Mouse (Mus musculus) E14TG2a.4 (cell line): ENCODE results near the gene Fam160b1.
A peak's percentile ranks its signal among the peaks of the same experiment; 100 is the strongest.

Experiments
- H3K27me3 ChIP-seq: 2 replicates; pipeline ENCODE4 v1.6.1; 2014; ENCODE audit warnings: low read length, control low read depth; ENCODE audit not compliant: insufficient read depth
- H3K36me3 ChIP-seq: 2 replicates; pipeline ENCODE4 v1.6.1; 2014; ENCODE audit warnings: low read length, control low read depth; ENCODE audit not compliant: insufficient read depth
- H3K4me1 ChIP-seq: replicated peaks from 2 replicates; pipeline ENCODE4 v1.6.1; 2014; ENCODE audit warnings: low read depth, low read length, control low read depth
- H3K4me3 ChIP-seq: replicated peaks from 2 replicates; pipeline ENCODE4 v1.5.1; 2014; ENCODE audit warnings: mild to moderate bottlenecking, low read length
- H3K9me3 ChIP-seq: 2 replicates; pipeline ENCODE4 v1.6.1; 2014; ENCODE audit warnings: low read length, control low read depth
- CTCF ChIP-seq: conservative IDR thresholded peaks from 2 replicates; pipeline ENCODE4 v1.5.1; 2014; ENCODE audit warnings: low read length
- NANOG ChIP-seq: IDR thresholded peaks from 2 replicates; pipeline ENCODE4 v1.6.1; 2014; ENCODE audit warnings: borderline replicate concordance, low read length, mixed read lengths
- POU5F1 ChIP-seq: IDR thresholded peaks from 2 replicates; pipeline ENCODE4 v1.6.1; 2014; ENCODE audit warnings: low read length, borderline replicate concordance

Gene Fam160b1

DNA sequence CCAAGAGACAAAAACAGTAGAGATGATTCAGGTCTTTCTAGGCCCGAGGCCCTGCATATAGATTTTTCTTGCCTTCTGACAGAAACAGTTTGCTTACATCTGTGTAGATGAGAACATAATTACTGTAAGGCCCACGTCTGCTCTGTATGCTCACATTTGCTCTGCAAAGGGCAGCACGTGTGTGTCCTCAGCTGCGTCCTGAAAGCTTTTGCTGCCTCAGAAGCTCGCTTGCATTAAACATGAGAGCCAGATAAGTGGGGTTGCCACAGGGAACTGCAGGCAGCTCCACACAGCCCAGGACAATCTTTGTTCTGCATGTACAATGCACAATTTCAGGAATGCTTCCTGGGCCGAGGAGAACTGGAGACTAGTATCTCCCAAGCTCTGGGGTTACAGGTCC, 41.9 kb downstream of the Fam160b1 start:
- H3K9me3 ChIP-seq, result no peaks in the 10 kb centered on the region
- H3K4me3 ChIP-seq, result no peak overlapping the region
- peaks cover 18% of the 10 kb centered on the region for H3K4me1 ChIP-seq
- no peak for TF ChIP-seq NANOG
- H3K27me3 ChIP-seq, result no peaks in the 10 kb centered on the region
- no peaks in the 10 kb centered on the region for H3K36me3 ChIP-seq

DNA sequence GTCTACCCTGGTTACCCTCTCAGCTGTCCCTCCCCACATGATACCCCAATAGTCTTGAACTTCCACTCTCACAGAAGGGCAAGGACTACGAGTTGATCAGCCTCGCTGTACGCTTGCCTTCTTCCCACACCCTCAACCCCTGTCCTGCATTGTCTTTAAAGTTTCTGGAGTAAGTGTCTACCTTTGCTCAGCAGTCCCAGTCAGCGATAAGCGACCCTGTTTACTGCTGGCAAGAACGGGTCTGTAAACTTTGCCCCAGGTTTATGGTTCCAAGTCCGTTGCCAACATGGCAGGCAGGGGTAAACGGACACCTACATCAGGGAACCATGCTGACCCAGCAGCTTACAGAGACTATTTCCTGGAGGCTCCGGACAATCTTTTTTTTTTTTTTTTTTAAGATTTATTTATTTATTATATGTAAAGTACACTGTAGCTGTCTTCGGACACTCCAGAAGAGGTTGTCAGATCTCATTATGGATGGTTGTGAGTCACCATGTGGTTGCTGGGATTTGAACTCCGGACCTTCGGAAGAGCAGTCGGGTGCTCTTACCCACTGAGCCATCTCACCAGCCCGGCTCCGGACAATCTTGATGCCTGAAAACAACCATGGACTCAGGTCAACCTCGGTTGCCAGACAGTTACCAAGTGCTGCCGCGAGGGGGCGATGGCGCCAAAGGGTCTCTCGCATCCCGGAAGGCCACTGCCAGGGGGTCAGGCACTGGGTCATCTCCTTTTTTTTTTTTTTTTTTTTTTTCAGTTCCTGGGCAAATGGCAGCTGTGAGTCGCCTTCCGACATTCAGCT, 43.4 kb downstream of the Fam160b1 start:
- H3K4me3 ChIP-seq, result peak overlapping the region; percentile 54; the same call in 1 of the 2 replicates
- no peak for TF ChIP-seq NANOG
- peak; percentile 64 for TF ChIP-seq CTCF
- no peaks in the 10 kb centered on the region for H3K36me3 ChIP-seq
- H3K9me3 ChIP-seq, result no peaks in the 10 kb centered on the region
- H3K27me3 ChIP-seq, result no peaks in the 10 kb centered on the region
- H3K4me1 ChIP-seq, result peaks cover 18% of the 10 kb centered on the region

- no peak for TF ChIP-seq POU5F1
- no peak for TF ChIP-seq NANOG
- TF ChIP-seq CTCF, result no peak
- Histone ChIP-seq H3K4me1 (peaks cover 18% of the 10 kb centered on the region), H3K4me3 (no peak overlapping the region), H3K9me3 (no peaks in the 10 kb centered on the region), H3K27me3 (no peaks in the 10 kb centered on the region), H3K36me3 (no peaks in the 10 kb centered on the region)
Measured at GRCm38 (mm10) chr19:57404502-57404848, 44.0 kb downstream of the Fam160b1 start.

DNA sequence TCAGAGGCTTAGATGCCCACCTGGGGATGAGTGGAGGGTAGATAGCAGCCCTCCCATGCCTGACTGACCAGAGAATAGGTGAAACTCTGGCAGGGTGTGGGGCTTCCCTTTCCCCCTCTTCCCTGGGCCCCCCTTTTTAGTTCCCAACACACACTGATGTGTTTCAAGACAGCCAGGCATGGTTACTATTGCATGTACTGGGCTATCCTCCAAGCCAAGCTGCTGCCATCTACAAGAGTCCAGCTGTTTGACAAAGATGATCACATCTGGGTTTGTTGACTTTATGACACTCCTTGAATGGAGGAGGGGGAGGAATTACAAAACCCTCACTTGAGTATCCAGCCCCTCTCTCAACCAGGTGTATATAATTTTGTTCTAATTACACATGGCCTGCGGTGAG, 47.5 kb downstream of the Fam160b1 start:
- no peaks in the 10 kb centered on the region for H3K9me3 ChIP-seq
- H3K36me3 ChIP-seq, result no peaks in the 10 kb centered on the region
- no peak for TF ChIP-seq POU5F1
- TF ChIP-seq NANOG, result no peak
- TF ChIP-seq CTCF, result no peak
- H3K4me1 ChIP-seq, result peaks cover 30% of the 10 kb centered on the region
- peaks cover 11% of the 10 kb centered on the region for H3K27me3 ChIP-seq
- no peak overlapping the region for H3K4me3 ChIP-seq

DNA sequence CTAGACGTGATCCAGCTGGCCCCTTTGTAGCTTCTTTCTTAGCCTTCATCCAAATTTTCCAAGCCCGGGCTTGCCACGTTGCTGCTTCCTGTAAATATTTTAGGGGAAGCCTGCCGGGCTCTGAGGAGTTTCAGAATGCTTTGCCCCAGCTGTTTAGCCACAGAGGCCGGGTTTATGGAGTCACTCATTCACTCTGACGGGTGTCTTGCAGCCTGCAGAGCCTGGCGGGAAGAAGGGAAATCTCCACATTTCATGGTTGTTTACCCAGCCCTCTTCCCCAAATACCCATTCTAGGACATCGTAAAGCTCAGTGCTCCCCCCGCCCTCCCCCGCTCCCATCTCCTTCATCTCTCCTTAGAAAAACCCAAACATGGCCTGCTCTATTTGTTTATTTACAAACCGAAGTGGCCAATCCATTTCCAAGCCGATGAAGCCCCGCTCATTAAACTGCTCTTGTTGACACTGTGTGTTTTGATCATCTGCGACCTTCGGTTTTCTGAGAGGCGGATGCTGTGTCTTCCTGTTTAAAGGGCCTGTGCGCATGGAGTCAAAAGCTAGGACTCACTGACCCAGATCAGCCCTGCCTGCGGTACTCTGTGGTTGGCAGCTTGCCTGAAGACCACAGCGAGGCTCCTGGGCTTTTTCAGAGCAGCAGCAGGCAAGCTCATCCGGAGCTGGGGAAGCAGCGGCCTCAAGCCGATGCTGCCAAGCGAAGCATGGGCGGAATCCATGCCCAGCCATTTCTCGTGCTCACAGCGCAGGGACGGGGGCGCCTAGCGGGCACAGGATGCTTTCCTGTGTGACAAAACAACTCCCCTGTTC, 51.1 kb downstream of the Fam160b1 start:
- Histone ChIP-seq H3K4me1 (peaks cover 16% of the 10 kb centered on the region), H3K36me3 (no peaks in the 10 kb centered on the region), H3K27me3 (peaks cover 19% of the 10 kb centered on the region), H3K9me3 (no peaks in the 10 kb centered on the region), H3K4me3 (peak overlapping the region; percentile 66)
- TF ChIP-seq CTCF, result no peak
- TF ChIP-seq NANOG, result no peak
- no peak for TF ChIP-seq POU5F1

- H3K4me3 ChIP-seq, result no peak overlapping the region
- no peaks in the 10 kb centered on the region for H3K9me3 ChIP-seq
- TF ChIP-seq CTCF (no peak), POU5F1 (no peak), NANOG (no peak)
- peaks cover 19% of the 10 kb centered on the region for H3K27me3 ChIP-seq
- peaks cover 21% of the 10 kb centered on the region for H3K4me1 ChIP-seq
- no peaks in the 10 kb centered on the region for H3K36me3 ChIP-seq
Measured at GRCm38 (mm10) chr19:57413170-57413569, 52.7 kb downstream of the Fam160b1 start.

DNA sequence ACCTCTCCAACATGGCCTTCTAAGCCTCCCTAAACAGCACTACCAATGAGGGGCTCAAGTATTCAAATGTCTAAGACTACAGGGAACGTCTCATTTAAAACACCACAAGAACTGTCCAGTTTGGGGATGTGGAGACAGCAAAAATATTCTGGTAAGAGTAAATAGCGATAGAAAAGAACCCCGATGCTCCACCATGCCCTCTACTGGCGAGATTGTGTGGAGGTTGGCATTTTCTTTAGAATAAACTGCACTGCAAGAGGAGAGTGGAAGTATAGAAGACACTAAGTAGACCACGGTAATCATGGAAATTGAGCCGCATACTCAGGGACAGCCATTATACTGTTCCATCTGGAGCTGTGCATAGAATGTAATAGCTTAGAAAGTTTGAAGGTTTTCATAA, 53.4 kb downstream of the Fam160b1 start:
- Histone ChIP-seq H3K4me1 (peaks cover 29% of the 10 kb centered on the region), H3K36me3 (no peaks in the 10 kb centered on the region), H3K4me3 (no peak overlapping the region), H3K27me3 (peaks cover 19% of the 10 kb centered on the region), H3K9me3 (no peaks in the 10 kb centered on the region)
- TF ChIP-seq CTCF, result peak; percentile 53
- TF ChIP-seq POU5F1, result no peak

- no peak overlapping the region for H3K4me3 ChIP-seq
- H3K27me3 ChIP-seq, result peaks cover 19% of the 10 kb centered on the region
- H3K9me3 ChIP-seq, result no peaks in the 10 kb centered on the region
- no peaks in the 10 kb centered on the region for H3K36me3 ChIP-seq
- H3K4me1 ChIP-seq, result peaks cover 29% of the 10 kb centered on the region
- no peak for TF ChIP-seq POU5F1
Measured at GRCm38 (mm10) chr19:57415031-57415807, 54.7 kb downstream of the Fam160b1 start.
